Mouse (Mus musculus) heart, adult 2 months (tissue): Measurements from ENCODE around the gene Spsb1. TPM values are rescaled to one million over a fixed set of nuclear protein-coding genes. Genes with fewer than 3 reads are reported as not detected.

ENCODE experiments used
- DNase-seq, 2 experiments: peaks; one replicate each; pipeline ENCODE4 v3.0.0; 2021
- H3K27ac ChIP-seq: fragments of 200-600 bp; 2 replicates; pipeline ENCODE4 v1.8.1; 2022
- H3K27me3 ChIP-seq: fragments of 200-500 bp; 2 replicates; pipeline ENCODE4 v1.6.1; 2012; ENCODE audit warnings: mild to moderate bottlenecking, low read length, inconsistent platforms, mixed read lengths; ENCODE audit not compliant: control insufficient read depth, insufficient read depth
- H3K36me3 ChIP-seq: fragments of 200-500 bp; 2 replicates; pipeline ENCODE4 v1.6.1; 2012; ENCODE audit warnings: low read length, inconsistent platforms; ENCODE audit not compliant: control insufficient read depth, insufficient read depth
- H3K4me1 ChIP-seq: fragments of 200-500 bp; 2 replicates; pipeline ENCODE4 v1.6.1; 2011; ENCODE audit warnings: low read length; ENCODE audit not compliant: control insufficient read depth, insufficient read depth
- H3K4me3 ChIP-seq: fragments of 200-600 bp; 2 replicates; pipeline ENCODE4 v1.8.1; 2022
- H3K79me2 ChIP-seq: fragments of 200-500 bp; replicated peaks from 2 replicates; pipeline ENCODE4 v1.6.1; 2012; ENCODE audit warnings: mild to moderate bottlenecking, inconsistent platforms, low read length, moderate library complexity, mixed read lengths; ENCODE audit not compliant: control insufficient read depth, insufficient read depth
- H3K9ac ChIP-seq: fragments of 200-500 bp; 2 replicates; pipeline ENCODE4 v1.6.1; 2012; ENCODE audit warnings: low read depth, mild to moderate bottlenecking, control low read depth, inconsistent platforms, low read length, mixed read lengths
- CTCF ChIP-seq: fragments of 200-600 bp; IDR thresholded peaks from 2 replicates; pipeline ENCODE4 v1.8.1; 2022; ENCODE audit warnings: antibody characterized with exemption, mild to moderate bottlenecking, moderate library complexity
- EP300 ChIP-seq: fragments of 200-500 bp; IDR thresholded peaks from 2 replicates; pipeline ENCODE4 v1.6.1; 2011; ENCODE audit warnings: low read depth, low read length, control low read depth; ENCODE audit not compliant: insufficient read depth
- POLR2A ChIP-seq: fragments of 200-500 bp; IDR thresholded peaks from 2 replicates; pipeline ENCODE4 v1.6.1; 2011; ENCODE audit warnings: mild to moderate bottlenecking, low read depth, low read length, control low read depth; ENCODE audit not compliant: insufficient read depth
- WGBS: fragments of 180-500 bp; shearing (Covaris S2); methylation state at CpG from one replicate; pipeline ENCODE4 v1.1.7; 2018; 5-methylcytosine and 5-hydroxymethylcytosine counted together
- intact Hi-C: fragments of 180-260 bp; cut with DNase I; formaldehyde crosslinking; loops from one replicate; pipeline ENCODE4 v1.15.1; 2025
- polyA plus RNA-seq: library from polyadenylated mRNA; depleted of rRNA; stranded (reverse); fragments of >200 nt; gene quantifications from 2 replicates; pipeline ENCODE4 v1.2.3, GENCODE M21; 2012
- total RNA-seq, 2 experiments: library from RNA; stranded (reverse); gene quantifications; 2 replicates each; pipeline ENCODE4 v1.2.3; 2021

Spsb1 gene
- total and polyA plus RNA-seq, 3 experiments = 28.3 to 35.3 (median 32.2) TPM

GRCm38 (mm10) chr4:149854301-149854708, 100.5 kb downstream of the Spsb1 start:
- Histone ChIP-seq H3K27me3 (no peaks in the 10 kb centered on the region), H3K36me3 (no peaks in the 10 kb centered on the region), H3K79me2 (no peaks in the 10 kb centered on the region), H3K4me3 (0 out of 2 replicates have a peak overlapping the region, but pooled peaks have one; percentile 5), H3K27ac (no peak overlapping the region), H3K9ac (no peak overlapping the region), H3K4me1 (peaks cover 5% of the 10 kb centered on the region; the same call in 1 of the 2 replicates)
- WGBS = 15% methylated on average over 21 of the region's 21 CpGs
- DNase-seq = no peak
- peak; percentile 36 for TF ChIP-seq CTCF
- TF ChIP-seq EP300 = 0 out of 2 replicates have a peak, but pooled peaks have one; percentile 38
- no peak for TF ChIP-seq POLR2A
- intact Hi-C loops = no loop called here

GRCm38 (mm10) chr4:149853698-149854284, 101.1 kb downstream of the Spsb1 start:
- intact Hi-C loops = no loop called here
- Histone ChIP-seq H3K79me2 (no peaks in the 10 kb centered on the region), H3K4me1 (peaks cover 5% of the 10 kb centered on the region; the same call in 1 of the 2 replicates), H3K27me3 (no peaks in the 10 kb centered on the region), H3K36me3 (no peaks in the 10 kb centered on the region), H3K27ac (no peak overlapping the region), H3K9ac (no peak overlapping the region), H3K4me3 (no peak overlapping the region)
- WGBS = 80% methylated on average over 4 of the region's 4 CpGs
- no peak for DNase-seq
- TF ChIP-seq CTCF (no peak), POLR2A (no peak), EP300 (no peak)

- H3K27ac ChIP-seq = no peak overlapping the region
- WGBS = 89% methylated on average over 8 of the region's 8 CpGs
- H3K9ac ChIP-seq = no peak overlapping the region
- H3K79me2 ChIP-seq = no peaks in the 10 kb centered on the region
- H3K4me3 ChIP-seq = no peak overlapping the region
- TF ChIP-seq EP300 = no peak
- TF ChIP-seq POLR2A = no peak
- TF ChIP-seq CTCF = no peak
- peaks cover 5% of the 10 kb centered on the region; the same call in 1 of the 2 replicates for H3K4me1 ChIP-seq
- no peak for DNase-seq
- H3K36me3 ChIP-seq = no peaks in the 10 kb centered on the region
- intact Hi-C loops = no loop called here
- no peaks in the 10 kb centered on the region for H3K27me3 ChIP-seq
These were observed 103.3 kb downstream of the Spsb1 start for GRCm38 (mm10) chr4:149851554-149851953.

DNA sequence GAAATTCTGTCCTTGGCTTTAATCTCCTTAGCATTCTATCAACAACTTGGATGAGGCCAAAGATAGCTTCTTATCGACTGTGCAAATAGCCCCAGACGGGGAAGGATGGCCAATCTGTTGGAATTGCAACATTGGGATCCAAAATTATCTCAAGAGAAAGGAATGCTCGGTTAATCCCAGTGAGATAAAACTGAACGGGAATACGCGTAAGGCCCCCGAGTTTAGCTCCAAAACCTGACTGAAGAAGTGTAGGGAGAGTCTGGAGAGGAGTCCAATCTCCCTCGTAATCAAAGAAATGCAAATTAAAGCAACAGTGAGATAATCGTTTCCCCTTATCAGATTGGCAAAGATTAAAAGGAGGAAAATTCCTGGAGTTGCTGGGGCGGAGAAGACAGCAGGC, 104.2 kb downstream of the Spsb1 start:
- H3K4me1 ChIP-seq = peaks cover 3% of the 10 kb centered on the region; the same call in 1 of the 2 replicates
- H3K4me3 ChIP-seq = no peak overlapping the region
- H3K27ac ChIP-seq = no peak overlapping the region
- TF ChIP-seq CTCF (no peak), POLR2A (no peak), EP300 (no peak)
- no peaks in the 10 kb centered on the region for H3K27me3 ChIP-seq
- no peak overlapping the region for H3K9ac ChIP-seq
- intact Hi-C loops = no loop called here
- H3K36me3 ChIP-seq = no peaks in the 10 kb centered on the region
- DNase-seq = peak in 1 of 2 experiments; percentile 30
- no peaks in the 10 kb centered on the region for H3K79me2 ChIP-seq
- WGBS = 39% methylated on average over 10 of the region's 10 CpGs

GRCm38 (mm10) chr4:149850045-149850444, 104.8 kb downstream of the Spsb1 start:
- Histone ChIP-seq H3K4me3 (no peak overlapping the region), H3K36me3 (no peaks in the 10 kb centered on the region), H3K27me3 (no peaks in the 10 kb centered on the region), H3K79me2 (no peaks in the 10 kb centered on the region), H3K27ac (no peak overlapping the region), H3K9ac (no peak overlapping the region), H3K4me1 (peaks cover 3% of the 10 kb centered on the region; the same call in 1 of the 2 replicates)
- WGBS = 81% methylated on average over 7 of the region's 7 CpGs
- intact Hi-C loops = no loop called here
- no peak for DNase-seq
- no peak for TF ChIP-seq CTCF

- H3K27ac ChIP-seq = no peak overlapping the region
- intact Hi-C loops = no loop called here
These were observed 105.8 kb downstream of the Spsb1 start for GRCm38 (mm10) chr4:149849035-149849434.

More at GRCm38 (mm10) chr4:149849035-149849434, 105.8 kb downstream of the Spsb1 start:
- Histone ChIP-seq H3K4me1 (no peaks in the 10 kb centered on the region; the same call in 1 of the 2 replicates), H3K36me3 (no peaks in the 10 kb centered on the region), H3K27me3 (no peaks in the 10 kb centered on the region), H3K79me2 (no peaks in the 10 kb centered on the region), H3K4me3 (no peak overlapping the region), H3K9ac (no peak overlapping the region)
- 74% methylated on average over 5 of the region's 5 CpGs for WGBS
- TF ChIP-seq POLR2A = no peak
- TF ChIP-seq CTCF = no peak
- no peak for TF ChIP-seq EP300
- no peak for DNase-seq
